Mouse (Mus musculus) stomach, postnatal 0 days (tissue): Measurements from ENCODE around the gene Dync1h1. TPM values are rescaled to one million over a fixed set of nuclear protein-coding genes. Genes with fewer than 3 reads are reported as not detected.

Experiments used
- ATAC-seq: fragments of 200-750 bp; cut with Nextera tagmentation; 2 replicates; pipeline ENCODE4 v1.8.0; 2017; ENCODE audit not compliant: low FRiP score, low TSS enrichment
- DNase-seq: peaks from one replicate; pipeline ENCODE4 v3.0.0-alpha.2; 2016; ENCODE audit warnings: low spot score
- H3K27ac ChIP-seq: fragments of 300-500 bp; sonication (generic); replicated peaks from 2 replicates; pipeline ENCODE4 v1.5.1; 2014; ENCODE audit warnings: mild to moderate bottlenecking, control low read depth
- H3K27me3 ChIP-seq: fragments of 300-500 bp; sonication (generic); 2 replicates; pipeline ENCODE4 v1.6.1; 2014; ENCODE audit warnings: low read length; ENCODE audit not compliant: control insufficient read depth, insufficient read depth
- H3K36me3 ChIP-seq: fragments of 300-500 bp; sonication (generic); 2 replicates; pipeline ENCODE4 v1.6.1; 2014; ENCODE audit warnings: low read length, mixed read lengths; ENCODE audit not compliant: control insufficient read depth, insufficient read depth
- H3K4me1 ChIP-seq: fragments of 300-500 bp; sonication (generic); replicated peaks from 2 replicates; pipeline ENCODE4 v1.6.1; 2014; ENCODE audit warnings: antibody characterized with exemption; ENCODE audit not compliant: control insufficient read depth, insufficient read depth
- H3K4me2 ChIP-seq: fragments of 300-500 bp; sonication (generic); replicated peaks from 2 replicates; pipeline ENCODE4 v1.6.1; 2014; ENCODE audit warnings: low read depth, mild to moderate bottlenecking, control low read depth, moderate library complexity
- H3K4me3 ChIP-seq: fragments of 300-500 bp; sonication (generic); 2 replicates; pipeline ENCODE4 v1.5.1; 2014; ENCODE audit warnings: low read depth, low read length, control low read depth
- H3K9ac ChIP-seq: fragments of 300-500 bp; sonication (generic); 2 replicates; pipeline ENCODE4 v1.6.1; 2014; ENCODE audit warnings: mild to moderate bottlenecking, low read length, control low read depth, mixed read lengths
- H3K9me3 ChIP-seq: fragments of 300-500 bp; sonication (generic); 2 replicates; pipeline ENCODE4 v1.6.1; 2016; ENCODE audit warnings: low read length; ENCODE audit not compliant: control insufficient read depth
- CTCF ChIP-seq: IDR thresholded peaks from 2 replicates; pipeline ENCODE4 v1.5.1; 2016; ENCODE audit warnings: antibody characterized with exemption, low read depth, mild to moderate bottlenecking, moderate library complexity
- EP300 ChIP-seq: optimal IDR thresholded peaks from 2 replicates; pipeline ENCODE3; 2016; ENCODE audit warnings: antibody characterized with exemption
- WGBS: fragments of 180-500 bp; shearing (Covaris S2); extraction: QIAGEN DNeasy Blood & Tissue Kit; methylation state at CpG from one replicate; pipeline ENCODE4 v1.1.7; 2014; 5-methylcytosine and 5-hydroxymethylcytosine counted together
- polyA plus RNA-seq: library from polyadenylated mRNA; unstranded; fragments of >200 nt; fragmentation: Nextera tagmentation; extraction: Ambion mirVana; gene quantifications from 2 replicates; pipeline ENCODE4 v1.2.1, GENCODE M21; 2015

The Dync1h1 gene
- polyA plus RNA-seq, 1 experiment from 2014 or later, result 22.3 TPM

- no peak for TF ChIP-seq EP300
- no peak for TF ChIP-seq CTCF
- no peaks in the 10 kb centered on the region for H3K9me3 ChIP-seq
- H3K4me2 ChIP-seq, result no peak overlapping the region
- H3K27me3 ChIP-seq, result no peaks in the 10 kb centered on the region
- DNase-seq (no peak), ATAC-seq (no peak)
- 85% methylated on average over 8 of the region's 8 CpGs for WGBS
- H3K4me1 ChIP-seq, result no peaks in the 10 kb centered on the region
- H3K36me3 ChIP-seq, result peaks cover 17% of the 10 kb centered on the region
- H3K9ac ChIP-seq, result no peak overlapping the region
- no peak overlapping the region for H3K27ac ChIP-seq
- H3K4me3 ChIP-seq, result no peak overlapping the region
Observed at GRCm38 (mm10) chr12:110573635-110574034, 27.6 kb upstream of the Dync1h1 start.

GRCm38 (mm10) chr12:110575926-110576325 lies 25.3 kb upstream of the Dync1h1 start:
- 57% methylated on average over 4 of the region's 4 CpGs for WGBS
- Histone ChIP-seq H3K9me3 (no peaks in the 10 kb centered on the region), H3K4me1 (no peaks in the 10 kb centered on the region), H3K27me3 (no peaks in the 10 kb centered on the region), H3K27ac (no peak overlapping the region), H3K4me2 (no peak overlapping the region), H3K9ac (no peak overlapping the region), H3K4me3 (no peak overlapping the region), H3K36me3 (peaks cover 15% of the 10 kb centered on the region)
- DNase-seq (no peak), ATAC-seq (no peak)
- TF ChIP-seq EP300 (no peak), CTCF (no peak)

GRCm38 (mm10) chr12:110578333-110578732 lies 22.9 kb upstream of the Dync1h1 start:
- H3K4me1 ChIP-seq, result no peaks in the 10 kb centered on the region

GRCm38 (mm10) chr12:110588622-110589021 lies 12.6 kb upstream of the Dync1h1 start:
- 72% methylated on average over 6 of the region's 6 CpGs for WGBS
- no peak for ATAC-seq
- no peak overlapping the region for H3K4me3 ChIP-seq
- H3K27me3 ChIP-seq, result no peaks in the 10 kb centered on the region
- TF ChIP-seq EP300 (no peak), CTCF (no peak)
- H3K4me2 ChIP-seq, result no peak overlapping the region
- no peak overlapping the region for H3K27ac ChIP-seq
- H3K36me3 ChIP-seq, result no peaks in the 10 kb centered on the region
- no peak for DNase-seq
- H3K9me3 ChIP-seq, result no peaks in the 10 kb centered on the region
- peaks cover 4% of the 10 kb centered on the region for H3K4me1 ChIP-seq
- no peak overlapping the region for H3K9ac ChIP-seq

More at GRCm38 (mm10) chr12:110578333-110578732, 22.9 kb upstream of the Dync1h1 start:
- no peak overlapping the region for H3K27ac ChIP-seq
- TF ChIP-seq CTCF, result no peak
- no peak for TF ChIP-seq EP300
- DNase-seq, result no peak
- ATAC-seq, result no peak
- H3K9me3 ChIP-seq, result no peaks in the 10 kb centered on the region
- H3K27me3 ChIP-seq, result no peaks in the 10 kb centered on the region
- no peak overlapping the region for H3K4me3 ChIP-seq
- peaks cover 15% of the 10 kb centered on the region for H3K36me3 ChIP-seq
- H3K9ac ChIP-seq, result no peak overlapping the region
- no peak overlapping the region for H3K4me2 ChIP-seq
- 86% methylated on average over 9 of the region's 9 CpGs for WGBS

GRCm38 (mm10) chr12:110590804-110591259 lies 10.4 kb upstream of the Dync1h1 start:
- ATAC-seq, result peak; percentile 0; the same call in 1 of the 2 replicates

GRCm38 (mm10) chr12:110591260-110591883 lies 9.9 kb upstream of the Dync1h1 start:
- Histone ChIP-seq H3K4me3 (peak overlapping the region; percentile 82), H3K36me3 (no peaks in the 10 kb centered on the region)
- under 1% methylated on average over 56 of the region's 56 CpGs for WGBS

More at GRCm38 (mm10) chr12:110590804-110591259, 10.4 kb upstream of the Dync1h1 start:
- no peaks in the 10 kb centered on the region for H3K9me3 ChIP-seq
- 0% methylated on average over 15 of the region's 15 CpGs for WGBS
- H3K27me3 ChIP-seq, result no peaks in the 10 kb centered on the region
- peak overlapping the region; percentile 93 for H3K9ac ChIP-seq
- TF ChIP-seq EP300, result no peak
- TF ChIP-seq CTCF, result no peak
- H3K4me2 ChIP-seq, result peak overlapping the region; percentile 86
- peak overlapping the region; percentile 82 for H3K4me3 ChIP-seq
- H3K36me3 ChIP-seq, result no peaks in the 10 kb centered on the region
- DNase-seq, result no peak
- H3K4me1 ChIP-seq, result peaks cover 4% of the 10 kb centered on the region
- H3K27ac ChIP-seq, result peak overlapping the region; percentile 98

More at GRCm38 (mm10) chr12:110591260-110591883, 9.9 kb upstream of the Dync1h1 start:
- TF ChIP-seq CTCF (no peak), EP300 (peak; percentile 100)
- Histone ChIP-seq H3K9me3 (no peaks in the 10 kb centered on the region), H3K27ac (peak overlapping the region; percentile 98), H3K4me1 (peaks cover 4% of the 10 kb centered on the region), H3K4me2 (peak overlapping the region; percentile 86), H3K9ac (peak overlapping the region; percentile 93), H3K27me3 (no peaks in the 10 kb centered on the region)
- DNase-seq (peak; percentile 98), ATAC-seq (peak; percentile 96)
